Mouse (Mus musculus): Measurements from ENCODE around the gene Cables2. TPM values are rescaled to one million over a fixed set of nuclear protein-coding genes. Genes with fewer than 3 reads are reported as not detected.

The Cables2 gene
- total RNA-seq, 1 experiment from 2014 or later, result 9.2 TPM

DNA sequence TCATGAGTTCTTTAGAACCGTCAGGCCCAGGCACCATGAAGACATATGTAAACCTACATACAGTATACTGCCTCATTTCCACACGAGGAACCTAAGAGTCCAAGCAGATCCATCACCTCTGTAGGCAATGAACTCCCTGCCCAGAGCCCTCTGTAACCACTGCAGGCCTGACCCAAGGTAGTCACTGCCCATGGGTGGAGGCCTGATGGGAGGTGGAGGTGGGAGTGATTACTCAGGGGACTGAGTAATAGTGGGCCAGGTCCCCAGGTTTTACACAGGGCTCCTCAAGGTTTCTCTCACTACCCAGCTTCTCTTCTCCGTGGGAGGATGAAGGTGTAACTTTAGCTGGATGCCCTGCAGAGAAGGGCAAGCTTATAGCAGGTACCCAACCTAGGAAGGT is 44.2 kb downstream of the Cables2 start:
- ATAC-seq (replicated peaks; ENCODE audit: low read depth, poor library complexity, severe bottlenecking), result no peak

GRCm38 (mm10) chr2:180228592-180228991 is 44.7 kb downstream of the Cables2 start:
- no peak for ATAC-seq (replicated peaks; ENCODE audit: low read depth, poor library complexity, severe bottlenecking)

DNA sequence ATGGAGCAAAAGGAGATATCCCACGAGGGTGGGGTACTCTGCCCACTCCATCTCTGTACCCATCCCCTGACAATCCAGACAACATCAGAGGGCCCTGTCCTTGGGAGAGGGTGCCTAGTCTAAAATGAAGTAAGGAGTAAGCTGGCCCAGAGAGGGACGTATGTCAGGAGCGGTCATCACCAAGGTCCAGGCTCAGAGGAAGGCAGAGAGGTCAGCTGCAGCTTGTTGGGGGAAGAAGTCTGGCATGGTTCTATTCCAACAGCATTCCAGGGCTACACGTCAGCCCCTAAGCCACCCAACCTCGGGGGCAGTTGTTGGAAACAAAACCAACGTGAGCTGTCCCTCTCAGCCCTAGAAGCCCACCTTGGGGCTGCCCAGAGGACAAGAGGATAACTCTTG is 45.2 kb downstream of the Cables2 start:
- no peak for ATAC-seq (replicated peaks; ENCODE audit: low read depth, poor library complexity, severe bottlenecking)

DNA sequence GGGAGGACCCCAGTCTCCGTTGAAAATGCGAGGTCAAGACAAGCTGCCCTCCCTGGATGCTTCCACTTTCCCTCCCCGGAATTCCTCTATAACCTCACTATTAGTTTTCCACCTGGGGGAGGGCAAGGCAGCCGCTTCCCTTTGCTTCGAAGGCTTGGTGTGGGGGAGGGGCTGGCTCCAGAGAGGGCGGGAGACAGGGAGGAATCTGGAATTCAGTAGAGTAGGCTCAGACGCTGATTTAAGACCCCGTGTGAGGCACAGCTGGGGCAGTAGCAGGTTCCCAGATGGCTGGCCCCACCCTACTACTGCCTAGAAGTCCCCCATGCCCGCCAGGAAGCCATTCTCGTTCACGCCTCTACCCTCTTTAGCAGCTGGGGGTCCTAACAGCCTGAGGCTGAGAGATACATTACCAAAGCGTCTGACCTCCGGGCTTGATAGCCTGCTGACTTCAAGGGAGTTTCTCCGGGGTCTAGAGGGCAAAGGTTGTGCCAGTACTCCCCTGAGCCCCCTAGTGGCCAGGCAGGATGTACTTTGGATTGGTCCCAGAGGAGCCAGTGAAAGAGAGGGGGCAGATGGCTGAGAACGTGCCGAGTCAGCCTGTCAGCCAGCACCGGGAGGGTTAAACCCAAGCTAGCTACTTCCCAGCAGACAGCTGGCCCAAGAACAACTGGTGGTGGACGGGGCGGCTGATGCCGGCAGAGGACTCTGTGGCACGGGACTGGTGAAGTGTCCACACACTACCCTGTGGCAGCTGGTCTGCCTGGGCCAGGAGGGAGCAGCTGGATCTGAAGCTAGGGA is 45.8 kb downstream of the Cables2 start:
- peak; percentile 86 for ATAC-seq (replicated peaks; ENCODE audit: low read depth, poor library complexity, severe bottlenecking)

- peak; percentile 29 for ATAC-seq (replicated peaks; ENCODE audit: low read depth, poor library complexity, severe bottlenecking)
Observed at GRCm38 (mm10) chr2:180225762-180226378, 47.4 kb downstream of the Cables2 start, which contains the start of gene Lama5. Gene Lama5, minus strand, starts transcription at chr2:180225859.

- ATAC-seq (replicated peaks; ENCODE audit: low read depth, poor library complexity, severe bottlenecking), result peak; percentile 9; the same call in 1 of the 2 replicates
Observed at GRCm38 (mm10) chr2:180225044-180225761, 48.1 kb downstream of the Cables2 start.

GRCm38 (mm10) chr2:180224647-180225043 is 48.7 kb downstream of the Cables2 start:
- ATAC-seq (replicated peaks; ENCODE audit: low read depth, poor library complexity, severe bottlenecking), result no peak

GRCm38 (mm10) chr2:180222250-180222649 is 51.0 kb downstream of the Cables2 start:
- peak; percentile 45; the same call in 1 of the 2 replicates for ATAC-seq (replicated peaks; ENCODE audit: low read depth, poor library complexity, severe bottlenecking)

- ATAC-seq (replicated peaks; ENCODE audit: low read depth, poor library complexity, severe bottlenecking), result no peak
Observed at GRCm38 (mm10) chr2:180221051-180221450, 52.2 kb downstream of the Cables2 start.

DNA sequence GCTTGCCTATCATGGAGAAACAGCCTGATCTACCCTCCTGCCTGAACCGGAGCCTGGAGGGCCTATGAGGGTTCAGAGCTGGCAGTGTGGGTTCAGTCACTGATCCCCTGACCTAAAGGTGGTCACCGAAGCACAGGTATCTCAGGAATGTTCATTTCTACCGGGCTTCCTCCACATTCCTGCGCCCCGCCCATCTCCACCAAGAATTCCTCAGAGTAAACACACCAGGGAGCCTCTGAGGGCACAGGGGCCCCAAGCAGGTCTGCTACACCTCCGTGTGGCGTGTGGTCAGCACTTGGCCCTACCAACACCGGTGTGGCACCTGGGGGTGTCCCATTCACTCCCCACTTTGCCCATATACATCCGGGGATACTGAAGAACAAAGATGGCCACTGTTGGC is 53.1 kb downstream of the Cables2 start:
- ATAC-seq (replicated peaks; ENCODE audit: low read depth, poor library complexity, severe bottlenecking), result no peak

DNA sequence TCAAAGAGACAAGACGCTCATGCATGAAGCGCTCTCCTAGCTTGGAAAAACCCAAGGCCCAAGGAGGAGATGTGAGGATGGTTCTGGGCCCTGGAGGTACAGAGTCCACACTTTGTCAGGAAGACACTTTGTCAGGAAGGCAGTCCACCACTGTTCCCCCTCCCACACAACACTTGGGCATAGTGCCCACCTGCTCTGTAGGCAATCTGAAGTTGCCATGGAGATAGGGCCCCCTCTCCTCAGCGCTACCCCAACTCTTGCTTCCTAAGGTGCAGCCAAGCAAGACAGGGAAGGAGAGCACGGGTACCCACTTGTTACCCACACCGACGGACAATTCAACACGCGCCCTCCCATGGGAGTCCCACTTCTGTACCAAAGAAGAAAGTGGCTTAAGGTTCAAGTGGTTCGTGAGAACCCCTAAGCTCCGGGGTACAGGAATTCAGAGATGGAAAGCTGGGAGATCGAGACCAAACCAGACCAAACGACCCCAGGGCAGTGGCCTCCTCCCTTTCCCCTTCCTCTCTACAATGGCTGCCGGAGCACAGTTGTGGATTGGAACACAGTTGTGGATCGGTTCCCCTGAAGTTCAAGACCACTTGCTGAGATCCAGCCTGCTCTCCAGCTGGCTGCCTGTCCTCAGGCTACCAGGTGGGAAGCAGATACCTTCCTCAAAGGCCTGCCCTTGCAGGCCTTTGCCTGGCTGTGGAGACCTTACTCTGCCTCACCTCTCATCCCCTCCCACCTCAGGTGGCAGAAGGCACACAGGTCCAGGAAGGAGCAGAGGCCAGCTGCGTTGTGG is 54.0 kb downstream of the Cables2 start:
- no peak for ATAC-seq (replicated peaks; ENCODE audit: low read depth, poor library complexity, severe bottlenecking)

- no peak for ATAC-seq (replicated peaks; ENCODE audit: low read depth, poor library complexity, severe bottlenecking)
Observed at GRCm38 (mm10) chr2:180218677-180219076, 54.6 kb downstream of the Cables2 start.

DNA sequence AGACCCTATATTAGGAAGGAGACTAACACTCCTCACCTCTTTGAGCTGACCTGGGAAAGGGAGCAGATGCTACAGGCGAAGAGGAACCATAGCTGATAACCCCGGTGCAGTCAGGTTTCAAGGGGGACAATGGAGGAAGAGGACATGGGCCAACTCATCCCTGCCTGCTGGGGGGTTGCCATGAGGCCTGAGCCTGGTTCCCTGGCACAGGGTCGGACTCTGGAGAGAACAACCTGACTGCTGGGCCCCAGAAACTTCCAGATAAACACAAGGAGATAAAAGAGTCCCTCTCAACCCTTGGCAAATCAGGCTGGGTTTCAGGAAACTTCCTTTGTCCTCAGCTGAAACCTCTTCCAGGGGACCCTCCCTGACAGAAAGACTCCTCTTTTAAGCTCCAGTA is 55.1 kb downstream of the Cables2 start:
- no peak for ATAC-seq (replicated peaks; ENCODE audit: low read depth, poor library complexity, severe bottlenecking)

GRCm38 (mm10) chr2:180217587-180217986 is 55.7 kb downstream of the Cables2 start:
- ATAC-seq (replicated peaks; ENCODE audit: low read depth, poor library complexity, severe bottlenecking), result no peak

DNA sequence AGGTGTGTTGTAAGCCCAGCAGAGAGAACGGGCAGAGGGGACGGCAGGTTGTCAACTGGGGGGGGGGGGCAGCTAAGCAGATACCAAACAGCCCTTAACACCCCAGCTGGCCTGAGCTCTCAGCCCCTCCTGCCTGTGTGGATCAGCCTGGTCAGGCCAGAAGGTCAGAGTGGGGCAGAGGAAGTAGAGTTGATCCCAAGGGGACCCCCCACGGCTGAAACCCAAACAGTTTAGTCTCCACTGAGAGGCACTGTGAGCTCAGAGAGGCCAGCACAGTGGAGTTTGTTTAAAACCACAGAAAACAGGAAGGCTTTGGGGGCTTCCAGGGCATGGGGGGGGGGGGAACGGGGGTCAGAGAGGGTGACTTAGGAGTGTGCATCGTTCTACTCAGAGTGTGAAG is 56.4 kb downstream of the Cables2 start:
- no peak for ATAC-seq (replicated peaks; ENCODE audit: low read depth, poor library complexity, severe bottlenecking)

DNA sequence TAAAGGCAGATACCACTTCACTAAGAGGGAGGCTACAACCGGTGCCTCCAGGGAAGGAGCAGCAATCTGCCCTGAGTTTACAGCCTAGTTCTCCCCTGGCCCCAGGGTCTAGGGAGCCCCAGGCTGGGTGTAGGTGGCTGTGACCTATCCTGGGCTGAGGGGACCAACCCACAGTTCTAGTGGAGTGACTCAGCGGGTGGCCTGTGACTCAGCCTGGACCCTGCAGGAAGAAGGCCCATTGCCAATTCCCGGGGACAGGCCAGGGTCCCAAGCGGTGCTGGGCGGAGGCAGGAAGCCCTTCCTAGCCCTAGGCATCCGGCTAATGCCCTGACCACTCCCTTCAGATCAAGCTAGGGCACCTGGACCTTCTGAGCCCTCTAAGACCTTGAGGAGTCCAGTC is 57.3 kb downstream of the Cables2 start:
- peak; percentile 49; the same call in 1 of the 2 replicates for ATAC-seq (replicated peaks; ENCODE audit: low read depth, poor library complexity, severe bottlenecking)

- ATAC-seq (replicated peaks; ENCODE audit: low read depth, poor library complexity, severe bottlenecking), result no peak
Observed at GRCm38 (mm10) chr2:180215011-180215461, 58.3 kb downstream of the Cables2 start.

DNA sequence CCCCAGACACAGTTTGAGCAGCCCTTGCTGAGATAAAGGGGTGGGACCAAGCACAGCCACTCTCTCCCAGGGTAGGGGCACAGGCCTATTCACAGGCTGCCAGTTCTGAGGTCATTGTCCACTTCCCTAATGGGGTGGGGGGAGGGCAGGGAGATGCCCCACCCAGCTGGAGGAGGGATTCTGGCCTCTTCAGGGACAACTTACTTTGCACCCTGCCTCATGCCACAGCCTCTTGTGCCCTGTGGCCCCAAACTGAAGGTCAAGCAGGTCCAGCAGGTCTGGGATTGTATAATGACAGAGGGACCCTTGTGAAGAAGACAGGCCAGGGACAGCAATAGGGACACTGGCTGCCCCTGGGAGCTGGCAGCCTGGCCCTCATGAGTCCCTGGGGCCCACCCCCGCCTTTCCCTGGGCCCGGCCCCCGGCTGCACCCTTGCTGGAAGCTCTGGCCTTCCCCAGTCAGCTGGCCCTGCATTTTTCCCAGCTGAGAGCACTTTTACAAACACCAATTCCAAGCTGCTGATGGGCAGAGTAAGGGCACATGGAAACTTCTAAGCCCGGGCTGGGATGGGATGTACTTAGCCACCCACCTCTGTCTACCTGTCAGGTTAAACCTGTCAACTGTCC is 58.8 kb downstream of the Cables2 start:
- no peak for ATAC-seq (replicated peaks; ENCODE audit: low read depth, poor library complexity, severe bottlenecking)

DNA sequence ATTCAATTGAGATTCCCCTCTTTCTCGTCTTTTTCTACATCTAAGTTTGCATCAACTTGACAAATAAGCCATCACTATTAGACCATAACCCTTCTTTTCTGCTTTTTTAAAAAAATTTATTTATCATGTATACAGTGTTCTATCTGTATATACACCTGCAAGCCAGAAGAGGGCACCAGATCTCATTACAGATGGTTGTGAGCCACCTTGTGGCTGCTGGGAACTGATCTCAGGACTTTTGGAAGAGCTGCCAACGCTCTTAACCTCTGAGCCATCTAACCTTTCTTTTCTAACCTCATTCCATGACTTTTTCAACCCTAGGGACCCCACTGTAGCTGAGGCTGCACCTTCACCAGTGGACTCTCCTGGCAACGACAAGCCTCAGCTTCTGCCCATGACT is 61.0 kb downstream of the Cables2 start:
- ATAC-seq (replicated peaks; ENCODE audit: low read depth, poor library complexity, severe bottlenecking), result no peak

DNA sequence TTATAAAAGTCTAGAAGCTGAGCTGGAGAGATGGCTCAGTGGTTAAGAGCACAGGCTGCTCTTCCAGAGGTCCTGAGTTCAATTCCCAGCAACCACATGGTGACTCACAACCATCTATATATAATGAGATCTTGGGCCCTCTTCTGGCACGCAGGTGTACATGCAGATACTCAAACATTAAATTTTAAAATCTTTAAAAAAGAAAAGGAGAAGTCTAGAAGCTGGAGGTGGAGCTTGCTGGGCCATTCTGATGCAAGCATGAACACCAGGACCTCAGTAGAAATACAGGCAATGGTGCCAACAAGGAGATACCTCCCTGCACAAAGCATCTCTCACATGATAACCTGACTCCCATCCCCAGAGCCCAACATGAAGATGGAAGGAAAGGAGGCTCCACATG is 64.3 kb downstream of the Cables2 start:
- no peak for ATAC-seq (replicated peaks; ENCODE audit: low read depth, poor library complexity, severe bottlenecking)

All from common myeloid progenitor, adult 5-6 weeks (primary cell).